Mouse (Mus musculus): Measurements from ENCODE around the gene Gm7347.
"Not testable (repeated sequence)": the region's sequence is repeated elsewhere in the genome, so short reads cannot be mapped to it uniquely, and the experiment has no call there.

The Gm7347 gene

DNA sequence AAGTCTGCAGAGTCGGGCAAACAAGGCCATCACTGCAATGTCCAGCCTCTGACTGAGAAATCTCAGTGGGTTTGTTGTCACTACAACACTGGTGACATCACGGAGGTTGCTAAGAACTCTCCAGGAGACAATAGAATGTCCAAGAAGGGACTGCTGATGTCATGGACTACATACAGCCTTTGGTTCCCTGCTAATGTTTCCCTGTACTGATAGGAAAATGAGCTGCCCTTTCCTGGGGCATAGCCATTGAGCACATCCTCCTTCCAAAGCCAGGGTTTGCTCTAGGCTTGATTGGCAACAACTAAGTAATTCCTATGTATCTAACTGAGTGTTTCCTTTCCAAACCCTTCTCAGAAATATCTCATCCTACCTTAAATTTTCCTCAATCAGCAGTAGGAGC is at the start of gene Gm7347:
TSS of gene Gm7347 (minus strand) at position 101 of the 400 bp plus-strand sequence.
- DNase-seq (ENCODE audit: low spot score), result not testable (repeated sequence)

- not testable (repeated sequence) for DNase-seq (ENCODE audit: low spot score)
Observed at GRCm38 (mm10) chr5:26105262-26105661, 46.9 kb upstream of the Gm7347 start, which contains the start of gene 5031410I06Rik. 5031410I06Rik (minus strand) TSS chr5:26105362.

DNA sequence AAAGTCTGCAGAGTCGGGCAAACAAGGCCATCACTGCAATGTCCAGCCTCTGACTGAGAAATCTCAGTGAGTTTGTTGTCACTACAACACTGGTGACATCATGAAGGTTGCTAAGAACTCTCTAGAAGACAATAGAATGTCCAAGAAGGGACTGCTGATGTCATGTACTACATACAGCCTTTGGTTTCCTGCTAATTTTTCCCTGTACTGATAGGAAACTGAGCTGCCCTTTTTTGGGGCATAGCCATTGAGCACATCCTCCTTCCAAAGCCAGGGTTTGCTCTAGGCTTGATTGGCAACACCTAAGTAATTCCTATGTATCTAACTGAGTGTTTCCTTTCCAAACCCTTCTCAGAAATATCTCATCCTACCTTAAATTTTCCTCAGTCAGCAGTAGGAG is 30.8 kb upstream of the Gm7347 start, which contains the start of gene Gm10471:
TSS of gene Gm10471 (minus strand) at position 101 of the 400 bp plus-strand sequence.
- not testable (repeated sequence) for DNase-seq (ENCODE audit: low spot score)

DNA sequence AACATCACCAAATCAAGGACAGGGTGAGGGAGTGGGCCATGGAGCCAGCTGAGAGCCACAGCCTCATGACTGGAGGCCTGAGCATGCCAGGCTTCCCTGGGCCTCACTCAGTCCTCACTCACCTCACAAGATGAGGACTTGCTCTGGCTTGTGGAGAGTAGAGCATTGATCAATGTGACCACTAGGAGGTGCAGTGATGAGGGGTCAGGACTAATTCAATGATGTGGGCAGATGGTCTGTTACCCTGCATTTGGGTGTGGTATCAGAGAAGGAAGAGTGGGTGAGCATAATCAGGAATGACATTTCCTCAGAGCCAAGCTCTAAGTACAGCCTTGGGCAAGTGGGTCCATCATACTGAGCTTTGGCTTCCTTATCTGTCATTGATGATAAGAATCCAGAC is 20.6 kb upstream of the Gm7347 start:
- DNase-seq (ENCODE audit: low spot score), result not testable (repeated sequence)

DNA sequence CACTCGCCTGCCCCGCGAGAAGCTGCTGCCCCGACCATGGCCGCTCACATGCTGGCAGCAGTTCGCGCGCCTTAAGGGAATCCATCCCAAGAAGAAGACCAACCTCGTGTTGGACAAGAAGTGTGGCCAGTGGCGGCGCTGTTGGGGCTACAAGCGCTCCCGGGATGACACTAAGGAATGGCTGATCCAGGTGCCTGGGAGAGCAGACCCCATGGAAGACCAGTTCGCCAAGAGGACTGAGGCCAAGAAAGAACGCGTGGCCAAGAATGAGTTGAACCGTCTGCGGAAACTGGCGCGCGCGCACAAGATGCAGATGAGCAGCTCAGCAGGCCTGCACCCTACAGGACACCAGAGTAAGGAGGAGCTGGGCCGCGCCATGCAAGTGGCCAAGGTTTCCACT is 12.3 kb upstream of the Gm7347 start:
- no peak for DNase-seq (ENCODE audit: low spot score)

DNA sequence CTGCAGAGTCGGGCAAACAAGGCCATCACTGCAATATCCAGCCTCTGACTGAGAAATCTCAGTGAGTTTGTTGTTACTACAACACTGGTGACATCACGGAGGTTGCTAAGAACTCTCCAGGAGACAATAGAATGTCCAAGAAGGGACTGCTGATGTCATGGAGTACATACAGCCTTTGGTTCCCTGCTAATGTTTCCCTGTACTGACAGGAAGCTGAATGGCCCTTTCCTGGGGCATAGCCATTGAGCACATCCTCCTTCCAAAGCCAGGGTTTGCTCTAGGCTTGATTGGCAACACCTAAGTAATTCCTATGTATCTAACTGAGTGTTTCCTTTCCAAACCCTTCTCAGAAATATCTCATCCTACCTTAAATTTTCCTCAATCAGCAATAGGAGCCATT is 18.9 kb downstream of the Gm7347 start, which contains the start of gene Speer4a:
TSS of gene Speer4a (minus strand) at position 101 of the 400 bp plus-strand sequence.
- not testable (repeated sequence) for DNase-seq (ENCODE audit: low spot score)

GRCm38 (mm10) chr5:26022816-26023215 is 35.6 kb downstream of the Gm7347 start, which contains the start of gene Gm5862:
Gm5862 (minus strand) TSS chr5:26022916.
- DNase-seq (ENCODE audit: low spot score), result not testable (repeated sequence)

- not testable (repeated sequence) for DNase-seq (ENCODE audit: low spot score)
Observed at GRCm38 (mm10) chr5:26007697-26008096, 50.7 kb downstream of the Gm7347 start.

DNA sequence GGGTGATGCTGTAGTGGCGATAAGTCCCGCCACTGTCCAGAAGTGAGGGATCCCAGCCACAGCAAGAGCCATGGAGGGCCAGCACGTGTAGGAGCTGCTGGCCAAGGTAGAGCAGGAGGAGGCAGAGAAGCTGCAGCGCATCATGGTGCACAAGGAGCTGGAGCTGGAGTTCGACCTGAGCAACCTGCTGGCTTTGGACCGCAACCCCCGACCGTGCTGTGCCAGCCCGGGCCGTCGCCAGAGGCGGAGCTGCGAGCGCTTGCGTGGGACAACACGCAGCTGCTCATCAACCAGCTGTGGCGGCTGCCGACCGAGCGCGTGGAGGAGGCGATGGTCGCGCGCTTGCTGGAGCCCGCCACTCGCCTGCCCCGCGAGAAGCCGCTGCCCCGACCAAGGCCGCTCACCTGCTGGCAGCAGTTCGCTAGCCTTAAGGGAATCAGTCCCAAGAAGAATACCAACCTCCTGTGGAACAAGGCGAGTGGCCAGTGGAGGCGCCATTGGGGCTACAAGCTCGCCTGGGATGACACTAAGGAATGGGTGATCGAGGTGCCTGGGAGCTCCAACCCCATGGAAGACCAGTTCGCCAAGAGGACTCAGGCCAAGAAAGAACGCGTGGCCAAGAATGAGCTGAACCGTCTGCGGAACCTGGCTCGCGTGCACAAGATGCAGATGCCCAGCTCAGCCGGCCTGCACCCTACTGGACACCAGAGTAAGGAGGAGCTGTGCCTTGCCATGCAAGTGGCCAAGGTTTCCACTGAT is 51.3 kb downstream of the Gm7347 start:
- DNase-seq (ENCODE audit: low spot score), result not testable (repeated sequence)

GRCm38 (mm10) chr5:26004698-26005097 is 53.7 kb downstream of the Gm7347 start, which contains the start of gene Gm1979:
Gm1979 (minus strand) TSS chr5:26004798.
- not testable (repeated sequence) for DNase-seq (ENCODE audit: low spot score)

All from ovary, postnatal 10 days (tissue).